Mouse (Mus musculus): ENCODE measurements around the gene Cnbd2.

DNA sequence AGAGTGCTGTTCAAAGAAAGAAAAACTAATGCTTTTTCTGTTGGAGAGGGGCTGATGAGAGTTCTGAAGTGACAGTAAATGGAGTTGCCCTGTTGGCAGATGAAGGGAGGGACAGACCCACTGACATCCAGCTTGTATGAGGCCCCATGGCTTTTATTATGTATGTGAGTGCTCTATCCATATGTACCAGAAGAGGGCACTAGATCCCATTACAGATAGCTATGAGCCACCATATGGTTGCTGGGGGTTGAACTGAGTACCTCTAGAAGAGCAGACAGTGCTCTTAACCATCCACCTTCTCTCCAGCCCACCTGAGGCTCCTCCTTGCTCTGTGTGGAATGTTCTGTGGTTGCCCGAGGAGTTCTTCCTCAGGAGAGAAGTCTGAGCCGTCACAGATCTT is 6.3 kb upstream of the Cnbd2 start:
- TF ChIP-seq POLR2A (IDR thresholded peaks at IDR 0.05; ENCODE audit: control insufficient read depth, extremely low read depth, insufficient read depth, low read length, poor library complexity): no peak
- TF ChIP-seq CTCF (IDR thresholded peaks at IDR 0.05; ENCODE audit: borderline replicate concordance, control insufficient read depth, extremely low read depth, insufficient read depth, low read length, poor library complexity): no peak
